Mouse (Mus musculus): ENCODE data around the gene Gm29110. TPM values are rescaled to one million over a fixed set of nuclear protein-coding genes. Genes with fewer than 3 reads are reported as not detected.
"Not testable (repeated sequence)": the region's sequence is repeated elsewhere in the genome, so short reads cannot be mapped to it uniquely, and the experiment has no call there.

Gene Gm29110
- total RNA-seq (2021): not detected
- long read RNA-seq, experiment 1: 0 reads
- long read RNA-seq, experiment 2: 0 reads

DNA sequence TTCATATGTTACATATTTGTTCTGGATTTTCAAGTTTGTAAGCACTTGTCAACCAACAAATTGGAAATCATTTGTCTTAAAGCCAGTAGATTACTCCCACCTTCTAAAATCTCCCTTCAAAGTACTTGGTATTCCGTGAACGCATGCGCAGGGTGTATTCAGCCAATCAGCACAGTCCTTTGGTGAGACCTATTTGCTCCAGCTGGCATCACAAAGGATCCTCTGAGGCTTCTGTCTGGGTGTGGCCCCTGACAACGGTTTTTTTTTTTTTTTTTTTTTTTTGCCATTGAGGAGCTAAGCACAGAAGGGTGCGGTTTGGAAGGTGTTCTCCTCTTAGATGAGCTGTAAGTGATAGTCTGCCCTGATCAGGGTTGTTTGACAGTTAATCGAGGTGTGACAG lies at the start of gene Gm29110:
Gene Gm29110, plus strand, starts transcription at position 301 of the 400 bp plus-strand sequence.
- intact Hi-C loops (cut with DNase I); DNase-seq: not testable (repeated sequence)

Other genes starting within 250 kb of the Gm29110 start
- not detected for gene Gm21913, start 153.4 kb downstream of the Gm29110 start, total RNA-seq (2021)

Measured in heart, postnatal 14 days (tissue).